Mouse (Mus musculus) gastrocnemius, adult 2 months (tissue): Measurements from ENCODE around the gene Cadps. TPM values are rescaled to one million over a fixed set of nuclear protein-coding genes. Genes with fewer than 3 reads are reported as not detected.

Experiments
- DNase-seq: peaks from one replicate; pipeline ENCODE4 v3.0.0; 2022
- H3K27ac ChIP-seq: fragments of 200-600 bp; 2 replicates; pipeline ENCODE4 v1.8.1; 2022; ENCODE audit warnings: mild to moderate bottlenecking
- H3K4me3 ChIP-seq: fragments of 200-600 bp; 2 replicates; pipeline ENCODE4 v1.8.1; 2022; ENCODE audit warnings: mild to moderate bottlenecking, moderate library complexity
- CTCF ChIP-seq: fragments of 200-600 bp; IDR thresholded peaks from 2 replicates; pipeline ENCODE4 v1.8.1; 2022; ENCODE audit warnings: antibody characterized with exemption, mild to moderate bottlenecking, moderate library complexity
- intact Hi-C: fragments of 180-260 bp; cut with DNase I; formaldehyde crosslinking; loops from one replicate; pipeline ENCODE4 v1.15.1; 2025
- total RNA-seq, 2 experiments: library from RNA; stranded (reverse); gene quantifications; 2 replicates each; pipeline ENCODE4 v1.2.3; 2021

Gene Cadps
- total RNA-seq, 2 experiments from 2014 or later = 0.06 to 0.20 TPM

DNA sequence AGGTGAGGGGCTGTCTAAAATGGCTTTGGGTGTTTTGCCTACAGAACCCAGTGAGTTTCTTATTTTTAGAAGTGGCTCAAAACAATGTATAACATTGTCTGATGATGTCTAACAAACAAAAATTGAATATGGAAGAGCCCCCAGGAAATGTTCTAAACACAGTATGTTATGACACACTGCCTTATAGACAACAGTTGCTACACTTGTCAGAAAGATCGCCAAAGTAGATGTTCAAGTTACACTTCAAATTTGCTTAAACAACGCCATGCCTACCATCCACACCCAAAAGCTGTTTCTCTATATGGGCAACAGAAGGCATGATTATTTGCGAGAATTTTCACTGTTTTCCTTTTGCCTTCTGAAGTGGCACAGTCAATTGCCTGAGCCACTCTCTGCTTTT, 10.8 kb downstream of the Cadps start:
- DNase-seq = no peak
- TF ChIP-seq CTCF = no peak
- Histone ChIP-seq H3K4me3 (no peak overlapping the region), H3K27ac (no peak overlapping the region)
- intact Hi-C loops = no loop called here

DNA sequence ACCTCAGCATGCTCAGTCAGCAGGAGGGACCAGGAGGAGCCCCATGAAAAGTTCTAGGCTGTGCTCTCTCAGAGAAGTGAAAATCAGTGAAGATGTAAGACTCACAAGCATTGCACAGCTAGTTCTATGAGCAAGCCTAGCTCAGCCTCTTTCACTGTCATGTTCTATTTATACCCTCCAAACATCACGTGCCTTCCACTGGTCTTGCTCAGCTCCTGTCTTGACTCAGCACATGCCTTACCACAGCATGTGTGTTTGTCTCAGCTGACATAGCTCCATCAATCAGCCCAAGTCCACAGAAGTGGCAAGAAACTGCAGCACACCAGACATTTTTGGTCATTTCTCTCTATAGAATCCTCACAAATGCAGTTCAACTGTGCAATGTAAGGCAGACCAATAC, 19.9 kb downstream of the Cadps start:
- TF ChIP-seq CTCF = no peak
- DNase-seq = no peak
- Histone ChIP-seq H3K27ac (no peak overlapping the region), H3K4me3 (no peak overlapping the region)
- intact Hi-C loops = no loop called here

DNA sequence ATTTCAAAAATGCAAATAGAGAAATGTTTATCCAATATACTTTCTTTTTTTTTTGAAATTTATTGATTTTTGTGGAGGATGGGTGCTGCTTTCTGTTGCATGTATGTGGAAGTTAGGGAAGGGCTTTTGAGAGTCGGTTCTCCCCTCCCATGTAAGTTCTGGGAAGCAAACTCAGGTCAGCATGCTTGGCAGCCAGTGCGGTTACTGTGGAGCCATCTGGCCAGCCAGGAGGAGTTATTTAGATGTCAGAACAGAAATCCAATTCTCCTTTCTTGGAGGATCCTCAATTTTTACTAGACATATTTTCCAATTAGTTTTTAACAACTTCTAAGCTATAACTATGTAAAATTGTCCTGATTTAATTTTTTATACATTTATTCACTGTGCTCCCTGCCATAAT, 21.8 kb downstream of the Cadps start:
- Histone ChIP-seq H3K27ac (no peak overlapping the region), H3K4me3 (no peak overlapping the region)
- no peak for DNase-seq
- intact Hi-C loops = no loop called here
- TF ChIP-seq CTCF = no peak

DNA sequence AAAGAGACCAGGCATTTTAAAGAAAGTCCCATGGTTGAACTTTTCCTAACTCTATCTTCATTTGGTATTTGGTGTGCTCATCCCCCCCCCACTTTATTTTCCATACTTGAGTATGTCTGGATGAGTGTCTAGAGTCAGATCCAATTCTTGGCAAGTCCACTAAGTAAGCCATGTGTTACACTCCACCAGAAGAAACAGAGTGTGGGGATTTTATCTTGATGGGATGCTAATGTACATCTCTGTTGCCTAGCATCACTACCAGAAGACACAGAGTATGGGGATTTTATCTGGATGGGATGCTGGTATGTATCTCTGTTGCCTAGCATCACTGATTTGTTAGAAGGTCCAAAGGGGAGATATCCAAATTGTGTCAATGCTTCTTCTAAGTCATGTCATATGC, 24.0 kb downstream of the Cadps start:
- no peak for DNase-seq
- intact Hi-C loops = no loop called here
- Histone ChIP-seq H3K27ac (no peak overlapping the region), H3K4me3 (no peak overlapping the region)
- no peak for TF ChIP-seq CTCF

DNA sequence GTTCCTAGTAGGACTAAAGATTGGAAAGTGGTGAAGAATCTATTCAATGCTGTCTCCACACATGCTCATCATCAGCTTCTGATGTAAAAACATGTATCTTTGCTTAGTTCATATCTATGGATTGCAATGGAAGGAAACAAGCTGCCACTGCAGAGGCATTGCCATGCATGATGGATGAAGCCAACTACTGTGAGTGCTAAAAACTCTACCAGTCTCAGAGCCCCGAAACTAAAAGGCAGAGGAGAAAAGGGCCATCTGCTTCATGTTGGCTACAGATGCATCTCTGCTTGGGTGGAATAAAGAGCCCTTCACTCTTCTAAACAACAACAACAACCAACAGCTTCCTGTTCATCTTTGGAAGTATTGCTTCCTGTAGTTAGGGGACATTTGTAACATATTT, 38.6 kb downstream of the Cadps start:
- DNase-seq = no peak
- intact Hi-C loops = no loop called here

DNA sequence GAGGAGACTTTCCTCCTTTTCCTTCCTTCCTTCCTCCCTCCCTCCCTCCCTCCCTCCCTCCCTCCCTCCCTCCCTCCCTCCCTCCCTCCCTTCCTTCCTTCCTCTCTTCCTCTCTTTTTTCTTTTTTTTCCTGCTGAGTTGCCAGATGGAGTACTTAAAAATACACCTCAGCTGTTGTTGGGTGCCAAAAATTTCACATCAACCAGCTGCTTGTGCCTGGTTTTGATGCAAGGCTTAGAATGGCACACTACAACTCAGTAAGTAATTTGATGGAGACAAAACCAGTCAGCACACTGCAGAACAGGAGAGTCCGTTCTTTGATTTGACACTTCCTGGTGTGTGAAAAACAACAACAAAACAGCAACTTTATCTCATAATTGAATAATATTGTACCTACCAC, 42.9 kb downstream of the Cadps start:
- Histone ChIP-seq H3K4me3 (no peak overlapping the region), H3K27ac (no peak overlapping the region)
- no peak for DNase-seq
- TF ChIP-seq CTCF = no peak
- intact Hi-C loops = no loop called here

More for the DNA sequence above, 38.6 kb downstream of the Cadps start:
- no peak overlapping the region for H3K4me3 ChIP-seq
- no peak for TF ChIP-seq CTCF
- H3K27ac ChIP-seq = no peak overlapping the region

DNA sequence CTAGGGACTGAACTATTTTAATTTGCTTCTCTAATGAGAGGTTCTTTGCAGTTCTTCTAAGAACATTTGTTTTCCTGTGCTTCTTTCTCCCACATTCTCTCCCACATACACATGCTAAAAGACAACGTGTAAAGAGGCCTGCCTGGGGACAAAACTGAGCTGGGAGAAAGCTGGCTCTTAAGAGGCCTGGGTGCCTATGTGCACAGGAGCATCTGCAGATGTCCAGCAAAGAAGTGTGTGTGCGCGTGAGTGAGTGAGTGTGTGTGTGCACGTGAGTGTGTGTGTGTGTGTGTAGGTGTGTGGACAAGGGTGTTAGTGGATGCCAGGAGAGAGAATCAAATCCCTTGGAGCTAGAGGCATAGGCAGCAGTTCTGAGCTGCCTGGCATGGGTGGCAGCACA, 44.9 kb downstream of the Cadps start:
- Histone ChIP-seq H3K4me3 (no peak overlapping the region), H3K27ac (no peak overlapping the region)
- DNase-seq = no peak
- TF ChIP-seq CTCF = no peak
- intact Hi-C loops = no loop called here

DNA sequence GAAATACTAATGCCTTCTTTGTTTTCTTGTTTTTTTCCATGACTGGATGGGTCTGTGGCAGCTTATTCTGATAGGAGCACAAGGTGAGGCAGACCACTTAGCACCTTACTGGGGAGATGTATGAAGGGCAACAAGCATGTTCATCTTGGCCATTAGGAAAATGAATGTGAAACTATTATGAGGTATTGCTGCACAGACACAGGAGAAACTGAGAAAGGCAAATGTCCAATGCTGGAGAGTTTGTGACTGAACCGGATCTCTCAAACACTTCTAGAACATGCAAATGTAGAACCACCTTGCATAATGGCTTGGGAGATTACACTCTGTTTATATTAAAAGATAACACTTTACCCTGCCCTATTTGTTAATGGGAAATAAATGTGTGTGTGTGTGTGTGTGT, 54.0 kb downstream of the Cadps start:
- Histone ChIP-seq H3K27ac (no peak overlapping the region), H3K4me3 (no peak overlapping the region)
- intact Hi-C loops = no loop called here
- no peak for DNase-seq
- TF ChIP-seq CTCF = no peak

DNA sequence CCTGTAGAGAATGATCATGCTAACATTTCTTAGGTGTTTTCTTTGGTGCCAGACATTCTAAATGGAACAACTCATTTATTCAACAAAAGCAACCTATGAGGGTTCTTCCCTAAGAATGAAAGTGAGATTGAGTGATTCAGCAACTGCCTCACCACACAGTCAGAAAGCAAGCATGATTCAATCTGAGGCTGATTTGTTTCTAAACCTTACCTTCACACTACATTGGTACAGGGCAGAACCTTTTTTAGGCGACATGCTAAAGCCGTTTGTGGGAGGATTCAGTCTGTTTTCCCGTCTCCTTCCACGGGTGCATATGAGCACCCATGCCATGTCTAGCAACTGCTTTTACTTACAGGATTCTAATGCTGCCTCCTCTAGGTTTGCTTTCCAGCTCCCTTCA, 69.6 kb downstream of the Cadps start:
- intact Hi-C loops = no loop called here
- H3K4me3 ChIP-seq = no peak overlapping the region
- TF ChIP-seq CTCF = no peak
- DNase-seq = no peak
- H3K27ac ChIP-seq = no peak overlapping the region

DNA sequence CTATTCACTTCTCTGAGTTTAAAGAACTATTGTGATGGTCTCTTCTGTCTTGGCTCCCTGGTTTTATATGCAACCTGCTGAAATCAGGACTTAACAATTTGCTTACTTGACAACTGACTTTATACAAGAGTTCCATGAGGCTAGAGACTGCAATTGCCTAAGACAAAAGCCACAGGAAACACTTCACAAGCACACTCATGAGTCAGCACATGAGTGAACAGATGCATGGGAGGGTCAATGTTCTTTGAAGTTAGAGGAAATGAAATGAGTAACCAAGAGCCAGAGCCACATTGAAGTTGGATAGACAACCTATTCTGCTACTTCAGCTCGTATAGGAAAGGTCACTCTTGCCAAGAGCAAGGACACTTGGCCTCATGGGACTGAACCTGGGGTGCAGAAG, 71.1 kb downstream of the Cadps start:
- TF ChIP-seq CTCF = no peak
- intact Hi-C loops = no loop called here
- DNase-seq = no peak
- H3K4me3 ChIP-seq = no peak overlapping the region
- no peak overlapping the region for H3K27ac ChIP-seq

DNA sequence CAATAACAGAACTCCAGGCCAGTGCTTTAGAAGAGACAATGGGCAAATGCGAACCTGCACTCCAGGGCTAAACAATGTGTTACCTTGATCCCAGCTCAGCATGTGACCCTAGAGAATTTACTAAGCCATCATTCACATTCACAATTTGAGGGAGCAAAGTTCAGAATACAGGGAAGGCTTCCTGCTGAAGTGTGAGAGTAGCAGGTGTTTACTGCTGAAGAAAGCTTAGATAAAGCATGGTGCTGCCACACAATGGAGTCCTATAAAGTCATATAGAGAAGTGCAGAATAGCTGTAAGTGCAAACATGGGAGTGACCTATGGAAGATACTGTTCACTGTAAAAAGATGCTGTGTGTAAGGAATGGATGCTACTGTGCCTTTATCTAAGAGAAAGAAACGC, 91.9 kb downstream of the Cadps start:
- no peak for DNase-seq
- no peak for TF ChIP-seq CTCF
- Histone ChIP-seq H3K27ac (no peak overlapping the region), H3K4me3 (no peak overlapping the region)
- intact Hi-C loops = no loop called here

DNA sequence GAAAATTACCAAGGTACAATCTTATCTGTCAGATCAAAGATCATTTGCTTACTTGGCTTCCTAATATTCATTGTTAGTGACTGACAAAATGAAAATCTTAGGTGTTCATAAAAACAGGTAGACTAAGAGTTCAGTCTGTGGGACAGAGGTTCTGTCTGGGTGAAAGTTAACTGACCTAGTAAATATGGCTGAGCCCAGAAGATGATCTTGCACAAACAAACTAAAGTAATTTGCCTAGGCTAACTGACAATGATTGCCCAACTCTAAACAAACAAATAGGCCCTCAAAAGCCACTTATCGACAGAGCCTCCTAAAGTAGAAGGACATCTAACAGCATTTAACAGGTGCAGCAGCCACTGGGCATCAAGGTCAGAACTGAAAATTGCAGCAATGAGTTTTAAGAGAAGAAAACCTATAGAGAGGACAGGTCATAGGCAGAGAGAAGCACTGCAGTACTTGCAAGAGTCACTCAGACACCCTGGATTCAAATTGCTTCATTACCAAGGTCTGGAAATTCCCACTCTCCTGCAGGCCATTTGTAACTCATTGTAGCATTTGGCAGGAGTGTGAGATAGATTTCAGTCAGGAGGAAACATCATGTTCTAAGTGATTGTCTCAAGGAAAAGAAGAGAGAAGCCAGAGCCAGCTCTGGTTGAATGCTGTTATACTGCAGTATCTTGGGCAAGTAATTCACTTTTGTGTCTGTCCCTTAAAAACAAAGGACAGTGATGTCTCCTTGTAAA, 100.3 kb downstream of the Cadps start:
- intact Hi-C loops = no loop called here
- no peak for DNase-seq
- TF ChIP-seq CTCF = no peak
- Histone ChIP-seq H3K27ac (no peak overlapping the region), H3K4me3 (no peak overlapping the region)

DNA sequence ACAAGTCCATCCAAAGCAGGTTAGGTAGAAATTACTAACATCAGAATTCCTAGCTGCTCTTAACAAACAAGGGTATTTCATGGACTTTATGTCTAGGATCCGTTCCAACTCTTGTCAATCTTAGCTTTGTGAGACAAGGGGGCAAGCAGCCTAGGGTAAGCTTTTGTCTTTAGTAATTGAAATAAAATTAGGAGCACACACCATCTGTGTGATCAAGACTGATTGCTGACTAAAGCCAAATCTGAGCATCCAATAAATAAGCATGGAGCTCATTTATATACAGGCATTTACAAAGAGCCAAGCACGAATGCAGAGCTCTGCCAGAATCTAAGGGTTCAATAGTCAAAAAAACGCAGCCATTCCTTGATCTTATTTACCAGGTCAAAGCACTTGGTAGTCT, 104.1 kb downstream of the Cadps start:
- Histone ChIP-seq H3K27ac (no peak overlapping the region), H3K4me3 (no peak overlapping the region)
- intact Hi-C loops = no loop called here
- no peak for DNase-seq
- no peak for TF ChIP-seq CTCF

DNA sequence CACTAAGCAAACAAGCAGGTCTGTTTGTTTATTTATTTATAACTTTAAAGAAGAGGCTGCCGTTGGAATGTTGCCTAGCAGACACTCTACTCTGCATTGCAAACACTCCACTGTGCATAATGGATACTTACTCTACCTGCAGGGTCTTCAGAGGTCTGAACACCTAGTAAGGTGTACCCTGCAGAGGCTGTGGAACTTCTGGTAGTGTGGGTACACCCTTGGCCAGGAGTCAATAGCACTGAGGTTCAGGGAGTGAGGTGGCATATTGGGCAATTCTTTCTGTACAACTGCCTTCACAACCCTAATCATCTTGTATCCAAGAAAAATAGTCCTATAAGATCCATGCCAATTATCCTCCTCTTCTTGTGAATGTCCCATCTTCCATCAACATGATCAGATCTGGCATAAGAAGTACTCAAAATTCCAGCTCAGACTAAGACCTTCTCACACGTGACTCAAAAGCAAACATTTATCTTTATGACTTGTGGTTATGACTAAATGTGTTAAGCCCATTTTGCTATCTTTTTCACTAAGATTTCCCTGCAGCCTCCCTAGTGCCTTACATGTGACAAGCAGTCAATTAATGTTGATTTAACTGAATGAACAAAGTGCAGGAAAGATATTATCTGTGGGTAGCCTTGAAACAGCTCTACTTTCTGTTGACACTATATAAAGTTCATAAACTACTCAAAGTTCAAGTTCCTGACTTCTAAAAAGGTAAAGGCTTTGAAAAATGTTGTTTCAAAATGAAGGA, 106.8 kb downstream of the Cadps start:
- no peak overlapping the region for H3K27ac ChIP-seq
- DNase-seq = no peak
- intact Hi-C loops = no loop called here
- H3K4me3 ChIP-seq = no peak overlapping the region
- no peak for TF ChIP-seq CTCF
